Mouse (Mus musculus) liver, embryonic 14.5 days (tissue): ENCODE data around the gene Gtse1. TPM values are rescaled to one million over a fixed set of nuclear protein-coding genes. Genes with fewer than 3 reads are reported as not detected.
A peak's percentile ranks its signal among the peaks of the same experiment; 100 is the strongest.

Experiments
- ATAC-seq: fragments of 200-750 bp; cut with Nextera tagmentation; 2 replicates; pipeline ENCODE4 v1.8.0; 2017; ENCODE audit warnings: moderate number of reproducible peaks, mild to moderate bottlenecking, moderate library complexity; ENCODE audit not compliant: insufficient read depth
- DNase-seq, 3 experiments: peaks; one replicate each; pipeline ENCODE4 v3.0.0-alpha.2; 2012 to 2013; ENCODE audit warnings: low read depth in 3 of 3, low spot score in 3 of 3
- H3K27ac ChIP-seq: fragments of 300-500 bp; sonication (generic); 2 replicates; pipeline ENCODE4 v1.5.1; 2014; ENCODE audit warnings: moderate library complexity, mild to moderate bottlenecking, control low read depth, inconsistent platforms
- H3K27me3 ChIP-seq: fragments of 300-500 bp; sonication (generic); 2 replicates; pipeline ENCODE4 v1.6.1; 2014; ENCODE audit warnings: mild to moderate bottlenecking, low read length, moderate library complexity; ENCODE audit not compliant: control insufficient read depth, insufficient read depth
- H3K36me3 ChIP-seq: fragments of 300-500 bp; sonication (generic); replicated peaks from 2 replicates; pipeline ENCODE4 v1.6.1; 2014; ENCODE audit warnings: low read depth; ENCODE audit not compliant: control insufficient read depth, insufficient read depth
- H3K4me1 ChIP-seq, 2 experiments: fragments of 200-500 bp in 1 of 2; fragments of 300-500 bp in 1 of 2; sonication (generic) in 1 of 2; replicated peaks; 2 replicates each; pipeline ENCODE4 v1.6.1; 2012 to 2014; ENCODE audit warnings: antibody characterized with exemption in 1 of 2, inconsistent platforms in 1 of 2, low read length in 1 of 2; ENCODE audit not compliant: control insufficient read depth in 2 of 2, insufficient read depth in 2 of 2
- H3K4me2 ChIP-seq: fragments of 300-500 bp; sonication (generic); 2 replicates; pipeline ENCODE4 v1.6.1; 2014; ENCODE audit warnings: low read depth, mild to moderate bottlenecking, control low read depth, moderate library complexity
- H3K4me3 ChIP-seq, 2 experiments: fragments of 200-500 bp in 1 of 2; fragments of 300-500 bp in 1 of 2; sonication (generic) in 1 of 2; 2 replicates each; pipeline ENCODE4 v1.5.1; 2012 to 2014; ENCODE audit warnings: low read depth in 2 of 2, low read length in 2 of 2, mild to moderate bottlenecking in 2 of 2, control low read depth in 1 of 2, inconsistent platforms in 1 of 2, moderate library complexity in 1 of 2; ENCODE audit not compliant: insufficient read depth in 1 of 2
- H3K9ac ChIP-seq: fragments of 300-500 bp; sonication (generic); replicated peaks from 2 replicates; pipeline ENCODE4 v1.6.1; 2014; ENCODE audit warnings: mild to moderate bottlenecking, control low read depth, moderate library complexity
- H3K9me3 ChIP-seq: fragments of 300-500 bp; sonication (generic); 2 replicates; pipeline ENCODE4 v1.6.1; 2016; ENCODE audit warnings: low read length, mixed read lengths; ENCODE audit not compliant: control insufficient read depth
- CTCF ChIP-seq: IDR thresholded peaks from 2 replicates; pipeline ENCODE4 v1.5.1; 2016; ENCODE audit warnings: antibody characterized with exemption, low read depth, control low read depth
- EP300 ChIP-seq: IDR thresholded peaks from 2 replicates; pipeline ENCODE4 v1.6.1; 2016; ENCODE audit warnings: antibody characterized with exemption, low read depth
- WGBS: fragments of 180-500 bp; shearing (Covaris S2); extraction: QIAGEN DNeasy Blood & Tissue Kit; methylation state at CpG from one replicate; pipeline ENCODE4 v1.1.7; 2014; ENCODE audit not compliant: insufficient replicate concordance; 5-methylcytosine and 5-hydroxymethylcytosine counted together
- polyA plus RNA-seq, 2 experiments: library from polyadenylated mRNA; depleted of rRNA in 1 of 2; stranded (reverse) in 1 of 2; unstranded in 1 of 2; fragments of >200 nt; fragmentation: Nextera tagmentation in 1 of 2; extraction: Ambion mirVana in 1 of 2; gene quantifications; 2 replicates each; pipeline versions ENCODE4 v1.2.1 to v1.2.3; 2012 to 2014

The Gtse1 gene
- polyA plus RNA-seq, 2 experiments, result 20.6 to 21.1 TPM

DNA sequence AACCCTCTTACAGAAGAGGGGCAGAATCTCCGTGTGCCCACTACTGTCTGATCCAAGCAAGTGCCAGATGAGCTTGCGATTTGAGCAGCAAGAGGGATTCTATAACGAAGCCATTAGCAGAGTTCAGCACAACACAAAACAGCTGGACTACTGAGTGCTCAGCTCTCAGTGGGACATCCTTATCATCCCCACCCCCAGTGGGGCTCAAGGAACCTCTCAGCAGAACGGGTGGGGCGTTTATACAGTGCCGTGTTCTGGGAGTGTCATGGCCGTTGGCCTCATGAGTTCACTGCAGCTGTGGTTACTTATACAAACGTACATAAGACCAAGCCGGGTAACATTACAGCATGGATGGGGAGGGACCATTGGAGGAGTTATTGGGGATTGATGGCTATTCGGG is 46.1 kb upstream of the Gtse1 start:
- peak in 1 of 3 experiments; percentile 43 for DNase-seq
- Histone ChIP-seq H3K4me2 (no peak overlapping the region), H3K9me3 (no peaks in the 10 kb centered on the region; the same call in none of the 2 replicates), H3K9ac (no peak overlapping the region), H3K4me3 (no peak overlapping the region), H3K27me3 (no peaks in the 10 kb centered on the region), H3K4me1 (peaks cover 21 to 24% of the 10 kb centered on the region in 2 experiments), H3K36me3 (no peaks in the 10 kb centered on the region), H3K27ac (no peak overlapping the region)
- TF ChIP-seq EP300, result no peak
- no peak for ATAC-seq
- 34% methylated on average over 10 of the region's 10 CpGs for WGBS

DNA sequence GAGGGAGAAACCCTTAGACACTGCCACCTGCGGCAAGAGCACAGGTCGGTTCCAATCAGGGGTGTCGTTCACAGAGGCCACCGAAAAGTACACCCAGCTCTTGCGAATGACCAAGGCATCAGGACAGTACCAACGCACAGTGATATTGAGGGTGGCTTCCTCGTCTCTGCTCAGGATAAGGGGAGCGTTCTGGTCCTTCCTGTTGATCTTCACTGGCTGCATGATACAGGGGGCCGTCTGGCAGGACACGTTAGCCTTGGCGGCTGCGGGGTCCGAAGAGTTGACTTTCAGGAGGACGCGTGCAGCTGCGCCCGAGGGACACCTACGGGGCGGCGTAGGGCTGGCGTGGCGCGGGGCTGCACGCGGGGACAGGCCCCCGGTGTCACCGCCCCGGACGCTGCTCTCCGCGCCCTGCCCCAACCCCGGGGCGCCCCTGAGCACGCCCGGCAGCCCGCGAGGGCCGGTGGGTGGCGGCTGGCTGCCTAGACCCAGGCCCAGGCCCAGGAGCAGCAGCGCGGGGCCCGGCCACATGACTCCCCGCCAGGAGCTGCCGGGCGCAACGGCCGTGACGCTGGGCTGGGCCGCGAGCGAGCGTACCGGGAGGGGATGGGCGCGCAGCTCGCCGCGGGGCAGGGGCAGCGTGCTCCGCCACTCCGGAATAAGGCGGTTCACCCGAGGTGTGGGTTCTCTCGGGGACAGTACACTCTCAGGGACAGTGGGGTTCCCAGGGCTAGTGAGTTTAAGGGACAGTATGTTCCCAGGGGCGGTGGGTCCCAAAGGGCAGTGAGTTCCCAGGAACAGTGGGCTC is 38.1 kb upstream of the Gtse1 start, which contains the start of gene Pkdrej:
Gene Pkdrej (minus strand): TSS at position 532 of the 808 bp plus-strand sequence.
- Histone ChIP-seq H3K27ac (no peak within 1 kb of the TSS), H3K36me3 (no peaks in the 10 kb centered on the region), H3K4me3 (peak within 1 kb of the TSS; percentile 28 to 29), H3K4me2 (peak within 1 kb of the TSS; percentile 72), H3K27me3 (peaks cover 19% of the 10 kb centered on the region), H3K4me1 (peaks cover 0 to 7% of the 10 kb centered on the region in 2 experiments; a peak in 3 of 4 replicates), H3K9me3 (no peaks in the 10 kb centered on the region; the same call in none of the 2 replicates), H3K9ac (peak within 1 kb of the TSS; percentile 55)
- DNase-seq (no peak), ATAC-seq (peak; percentile 73)
- TF ChIP-seq EP300, result no peak
- TF ChIP-seq CTCF, result no peak
- WGBS, result 2% methylated on average over 65 of the region's 65 CpGs

DNA sequence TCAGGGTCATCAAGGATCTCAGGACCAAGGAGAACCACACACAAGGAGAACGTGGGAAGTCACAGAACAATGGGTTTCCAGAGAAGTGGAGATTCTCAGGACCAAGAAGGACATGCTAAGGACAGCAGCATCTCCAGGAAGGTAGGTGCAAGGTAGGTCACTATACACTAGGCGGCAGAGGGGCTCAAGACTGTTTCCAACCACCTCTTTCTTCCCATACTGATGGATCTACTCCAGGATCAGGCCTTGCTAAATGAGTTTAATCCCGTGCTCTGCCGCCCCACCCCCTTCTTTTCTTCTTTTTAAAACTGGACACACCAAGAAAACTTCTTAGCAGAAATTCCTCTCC is 37.6 kb upstream of the Gtse1 start:
- TF ChIP-seq EP300, result no peak
- 0 out of 2 replicates have a peak, but pooled peaks have one; percentile 28 for TF ChIP-seq CTCF
- 15% methylated on average over 4 of the region's 4 CpGs for WGBS
- H3K4me2 ChIP-seq, result peak overlapping the region; percentile 72
- H3K4me3 ChIP-seq, result peak overlapping the region in 1 of 2 experiments; percentile 28; a peak in 3 of 4 replicates
- H3K9ac ChIP-seq, result no peak overlapping the region
- no peaks in the 10 kb centered on the region; the same call in none of the 2 replicates for H3K9me3 ChIP-seq
- ATAC-seq (peak; percentile 40; the same call in 1 of the 2 replicates), DNase-seq (no peak)
- H3K27me3 ChIP-seq, result peaks cover 19% of the 10 kb centered on the region
- H3K36me3 ChIP-seq, result no peaks in the 10 kb centered on the region
- H3K27ac ChIP-seq, result no peak overlapping the region
- peaks cover 3 to 10% of the 10 kb centered on the region in 2 experiments for H3K4me1 ChIP-seq

DNA sequence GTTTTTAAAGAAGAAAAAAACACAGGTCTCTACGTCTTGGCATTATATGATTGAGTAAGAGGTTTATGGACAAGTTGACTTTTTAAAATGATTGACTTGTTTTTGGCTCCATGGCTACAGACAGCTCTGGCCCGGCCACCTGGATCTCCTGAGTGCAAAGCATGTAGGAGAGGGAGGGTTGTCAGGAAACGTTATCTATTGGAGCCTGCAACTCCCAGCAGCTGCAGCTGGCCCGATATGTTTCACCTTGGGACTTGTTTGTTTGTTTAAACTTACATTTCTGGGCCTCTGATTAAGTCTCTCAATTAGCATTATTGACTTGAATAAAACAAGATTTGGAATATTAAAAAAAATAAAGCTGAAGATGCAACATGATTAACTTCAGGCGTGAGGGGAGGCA is 32.9 kb upstream of the Gtse1 start:
- Histone ChIP-seq H3K4me2 (peak overlapping the region; percentile 28), H3K27me3 (peaks cover 6% of the 10 kb centered on the region), H3K4me1 (peaks cover 6 to 25% of the 10 kb centered on the region in 2 experiments), H3K4me3 (no peak overlapping the region), H3K9me3 (no peaks in the 10 kb centered on the region), H3K27ac (peak overlapping the region; percentile 23), H3K9ac (peak overlapping the region; percentile 1; the same call in 1 of the 2 replicates), H3K36me3 (no peaks in the 10 kb centered on the region)
- ATAC-seq (peak; percentile 81), DNase-seq (peak in 2 of 3 experiments; percentile 43 to 51)
- 27% methylated on average over 5 of the region's 5 CpGs for WGBS
- TF ChIP-seq CTCF, result no peak
- peak; percentile 76 for TF ChIP-seq EP300

DNA sequence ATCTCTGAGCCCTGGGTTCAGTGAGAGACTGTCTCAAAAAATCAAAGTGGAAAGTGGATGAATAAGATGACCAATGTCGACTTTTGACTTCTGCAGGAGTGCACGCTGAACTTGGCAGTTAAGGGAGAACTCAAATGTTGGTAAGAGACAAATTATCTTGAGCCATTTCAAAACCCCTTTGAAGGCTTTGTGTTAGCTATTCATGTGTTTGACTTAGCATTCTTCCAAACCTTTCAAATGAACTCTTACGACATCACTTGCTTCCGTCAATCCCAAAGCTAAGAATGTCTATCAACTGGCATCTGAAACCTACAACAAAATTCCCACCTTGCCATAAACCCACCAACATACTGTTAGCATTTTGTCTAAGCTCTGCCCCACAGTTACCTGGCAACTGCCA is 31.5 kb upstream of the Gtse1 start:
- no peak for DNase-seq
- Histone ChIP-seq H3K27ac (no peak overlapping the region), H3K27me3 (no peaks in the 10 kb centered on the region), H3K4me2 (no peak overlapping the region), H3K9me3 (no peaks in the 10 kb centered on the region), H3K4me1 (peaks cover 9 to 23% of the 10 kb centered on the region in 2 experiments), H3K36me3 (no peaks in the 10 kb centered on the region), H3K4me3 (no peak overlapping the region), H3K9ac (no peak overlapping the region)
- no peak for ATAC-seq
- 65% methylated on average over 4 of the region's 4 CpGs for WGBS
- no peak for TF ChIP-seq CTCF
- TF ChIP-seq EP300, result no peak
